Mouse (Mus musculus) embryonic fibroblast, embryonic 13.5 days (primary cell): ENCODE measurements at regions not wholly inside any gene's neighbourhood (a gene's known extent, or its start where the extent isn't known, plus 50 kb on each side); places are given as distances from the start of the nearest gene placed in this dataset.

Source experiments
- CTCF ChIP-seq: IDR thresholded peaks from 2 replicates; pipeline ENCODE4 v1.5.1; 2011; ENCODE audit warnings: mild to moderate bottlenecking, control low read depth, low read length, moderate library complexity, borderline replicate concordance; ENCODE audit not compliant: insufficient read depth
- POLR2A ChIP-seq: IDR thresholded peaks from 2 replicates; pipeline ENCODE4 v1.6.1; 2011; ENCODE audit warnings: low read depth, mild to moderate bottlenecking, control low read depth, low read length, moderate library complexity

DNA sequence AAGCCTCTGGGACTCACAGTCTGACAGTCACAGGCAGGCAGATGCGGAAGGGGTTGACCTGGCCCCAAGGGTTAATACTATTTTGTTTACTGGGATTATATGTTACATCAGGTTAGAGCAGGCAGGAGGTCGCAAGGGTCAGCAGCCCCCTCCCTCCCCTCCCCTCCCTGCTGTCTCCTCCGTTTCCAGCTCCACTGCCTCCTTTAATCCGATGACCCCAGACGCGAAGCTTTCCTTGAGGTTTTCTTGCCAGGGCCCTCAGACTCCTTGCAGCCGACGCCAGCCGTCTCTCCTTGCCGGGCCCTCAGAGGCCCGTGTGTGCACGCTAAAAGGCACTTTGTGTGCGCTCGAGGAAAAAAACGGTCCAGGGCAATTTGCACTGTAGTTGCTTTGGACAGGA, 438.6 kb downstream of the Med13l start:
- TF ChIP-seq CTCF (no peak), POLR2A (no peak)
